Comparison of ENCODE assay signal across 8 mouse cellular contexts in the genomic region with DNA sequence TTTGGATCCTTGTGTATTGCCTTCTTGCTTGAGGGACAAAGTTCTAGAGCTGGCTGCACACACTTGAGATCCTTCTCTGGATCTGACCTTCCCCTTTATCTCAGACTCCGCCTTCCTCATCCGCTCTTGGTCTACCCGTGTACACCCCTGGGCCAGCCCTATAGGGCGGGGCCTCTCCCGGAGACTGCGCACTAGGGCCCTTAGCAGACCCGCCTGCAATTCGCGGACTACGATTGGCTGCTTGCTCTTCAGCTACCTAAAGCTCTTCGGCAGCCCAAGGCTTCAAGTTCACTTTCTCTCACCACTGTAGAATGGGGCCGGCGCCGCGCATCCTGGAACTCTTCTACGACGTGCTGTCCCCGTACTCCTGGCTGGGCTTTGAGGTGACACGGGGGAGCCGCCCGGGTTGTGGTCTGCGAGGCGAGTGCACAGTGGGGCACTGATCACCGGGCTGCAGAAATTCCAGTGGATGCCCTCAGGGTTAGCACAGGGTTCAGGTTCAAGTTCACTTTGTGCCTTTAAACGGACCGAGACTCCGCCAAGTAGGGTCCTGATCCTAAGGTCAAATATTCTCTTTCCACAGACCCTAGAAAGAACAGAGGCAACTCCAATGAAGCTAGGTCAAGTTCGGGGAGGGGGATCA. TPM values are rescaled to one million over a fixed set of nuclear protein-coding genes. Genes with fewer than 3 reads are reported as not detected.
DNase-seq lines count a peak whose midpoint lies in the region; ATAC-seq and TF ChIP-seq lines count a peak whose summit lies in the region.

A gene (plus strand): TSS at position 225 of the 643 bp plus-strand sequence.

- H3K9ac ChIP-seq in heart, embryonic 11.5 days (ENCODE audit: low read depth, low read length): peak within 1 kb of the TSS; percentile 66
- peak within 1 kb of the TSS; percentile 51 for H3K9ac ChIP-seq in kidney, embryonic 16.5 days (replicated peaks; ENCODE audit: low read length)

- ATAC-seq in heart, embryonic 11.5 days (replicated peaks; ENCODE audit: insufficient number of reproducible peaks, low FRiP score, low TSS enrichment): peak; percentile 100
- peak; percentile 100 for ATAC-seq in kidney, embryonic 16.5 days (ENCODE audit: low FRiP score, low TSS enrichment)

- H3K27me3 ChIP-seq in erythroblast, embryonic 14.5 days (ENCODE audit: control insufficient read depth): peaks cover 12% of the 10 kb centered on the region
- peaks cover 6% of the 10 kb centered on the region; the same call in 1 of the 2 replicates for H3K27me3 ChIP-seq in heart, embryonic 11.5 days (ENCODE audit: control insufficient read depth, insufficient read depth, low read length)
- H3K27me3 ChIP-seq in kidney, embryonic 16.5 days (ENCODE audit: insufficient read depth, low read length): no peaks in the 10 kb centered on the region

- no peaks in the 10 kb centered on the region for H3K9me3 ChIP-seq in erythroblast, embryonic 14.5 days (ENCODE audit: control insufficient read depth, low read length)
- H3K9me3 ChIP-seq in heart, embryonic 11.5 days (replicated peaks; ENCODE audit: control insufficient read depth, low read length): no peaks in the 10 kb centered on the region
- no peaks in the 10 kb centered on the region for H3K9me3 ChIP-seq in kidney, embryonic 16.5 days (ENCODE audit: low read length)

- peak within 1 kb of the TSS; percentile 64 for H3K4me3 ChIP-seq in erythroblast, embryonic 14.5 days (replicated peaks)
- H3K4me3 ChIP-seq in heart, embryonic 11.5 days (ENCODE audit: low read depth, low read length): peak within 1 kb of the TSS; percentile 52
- peak within 1 kb of the TSS; percentile 48 for H3K4me3 ChIP-seq in kidney, embryonic 16.5 days (ENCODE audit: low read length)

- H3K4me2 ChIP-seq in heart, embryonic 11.5 days: peak within 1 kb of the TSS; percentile 87
- peak within 1 kb of the TSS; percentile 58 for H3K4me2 ChIP-seq in kidney, embryonic 16.5 days (replicated peaks; ENCODE audit: low read depth, low read length)

- WGBS in heart, embryonic 11.5 days (ENCODE audit: insufficient replicate concordance): 2% methylated on average over 28 of the region's 28 CpGs
- 2% methylated on average over 28 of the region's 28 CpGs for WGBS in kidney, embryonic 16.5 days

- H3K4me1 ChIP-seq in erythroblast, embryonic 14.5 days (ENCODE audit: control insufficient read depth): peaks cover 20% of the 10 kb centered on the region
- H3K4me1 ChIP-seq in heart, embryonic 11.5 days (ENCODE audit: control insufficient read depth, insufficient read depth, low read length): peaks cover 6% of the 10 kb centered on the region; the same call in 1 of the 2 replicates
- H3K4me1 ChIP-seq in kidney, embryonic 16.5 days (ENCODE audit: insufficient read depth, low read length): no peaks in the 10 kb centered on the region

- TF ChIP-seq CTCF in brain, embryonic 14.5 days (IDR thresholded peaks at IDR 0.05; ENCODE audit: borderline replicate concordance, extremely low read depth, insufficient read depth, insufficient read length): no peak

- 0 out of 2 replicates have a peak within 1 kb of the TSS, but pooled peaks have one; percentile 4 for H3K27ac ChIP-seq in heart, embryonic 11.5 days (ENCODE audit: low read depth, low read length)
- H3K27ac ChIP-seq in kidney, embryonic 16.5 days (ENCODE audit: low read length): no peak within 1 kb of the TSS

- TF ChIP-seq POLR2A in brain, embryonic 14.5 days (IDR thresholded peaks at IDR 0.05; ENCODE audit: borderline replicate concordance, extremely low read depth, insufficient read depth, insufficient read length, poor library complexity, severe bottlenecking): no peak

- no peaks in the 10 kb centered on the region for H3K36me3 ChIP-seq in erythroblast, embryonic 14.5 days (ENCODE audit: control insufficient read depth)
- H3K36me3 ChIP-seq in heart, embryonic 11.5 days (ENCODE audit: control insufficient read depth, insufficient read depth, low read length): no peaks in the 10 kb centered on the region
- no peaks in the 10 kb centered on the region for H3K36me3 ChIP-seq in kidney, embryonic 16.5 days (ENCODE audit: insufficient read depth, low read length)

- DNase-seq in A20 (ENCODE audit: low read depth, low spot score): peak; percentile 84
- DNase-seq in brain, embryonic 14.5 days (ENCODE audit: low read depth): peak; percentile 94
- DNase-seq in liver: peak; percentile 91
- peak; percentile 42 to 62 for DNase-seq in monocyte, adult 2 months (ENCODE audit: low read depth in 1 of 2, low spot score in 2 of 2)
- peak; percentile 87 to 89 for DNase-seq in spleen, postnatal 36 days (ENCODE audit: low spot score in 2 of 2)

RNA-seq across cellular contexts. Expression of the gene that starts here (rescaled TPM):
- 6.7 and 7.1 TPM in 2 replicates for polyA plus RNA-seq in brain, embryonic 14.5 days (2012; rRNA removed)
- polyA plus RNA-seq in erythroblast, embryonic 14.5 days (2012): 0.07 TPM in 1 of 2 replicates, not detected in the other
- polyA plus RNA-seq in heart, embryonic 11.5 days (2014; fragmentation: Nextera tagmentation; extraction: Ambion mirVana): 13.4 and 14.7 TPM in 2 replicates
- polyA plus RNA-seq in kidney, embryonic 16.5 days (2015; fragmentation: Nextera tagmentation; extraction: Ambion mirVana): 36.7 and 37.8 TPM in 2 replicates
